Mouse (Mus musculus): Measurements from ENCODE around the gene Cep170b.

DNA sequence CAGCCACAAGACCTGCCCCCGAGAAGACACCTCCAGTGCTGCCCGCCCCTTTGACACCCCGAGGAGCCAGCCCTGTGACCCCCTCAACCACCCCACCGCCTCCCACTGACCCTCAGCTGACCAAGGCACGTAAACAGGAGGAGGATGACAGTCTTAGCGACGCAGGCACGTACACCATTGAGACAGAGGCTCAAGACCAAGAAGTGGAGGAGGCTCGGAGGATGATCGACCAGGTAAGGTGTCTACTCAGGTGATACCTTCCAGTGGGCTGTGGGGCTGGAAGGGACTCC is 16.3 kb downstream of the Cep170b start:
- TF ChIP-seq EP300 (IDR thresholded peaks at IDR 0.05; ENCODE audit: low read depth) = no peak
- no peak for TF ChIP-seq CTCF (IDR thresholded peaks at IDR 0.05; ENCODE audit: low read depth)

Data from liver, embryonic 14.5 days (tissue).